Mouse (Mus musculus): ENCODE measurements around the gene Myo1b. TPM values are rescaled to one million over a fixed set of nuclear protein-coding genes. Genes with fewer than 3 reads are reported as not detected.

Gene Myo1b
- polyA plus RNA-seq, 1 experiment from 2014 or later, result 38.3 TPM

GRCm38 (mm10) chr1:51743756-51744425 is 172.0 kb downstream of the Myo1b start:
- H3K27ac ChIP-seq (replicated peaks), result no peak overlapping the region
- H3K4me3 ChIP-seq (ENCODE audit: low read depth, low read length), result no peak overlapping the region
- no peaks in the 10 kb centered on the region for H3K36me3 ChIP-seq (ENCODE audit: control insufficient read depth, insufficient read depth, low read length)
- H3K9me3 ChIP-seq (ENCODE audit: control insufficient read depth, low read length), result no peaks in the 10 kb centered on the region
- no peaks in the 10 kb centered on the region for H3K27me3 ChIP-seq (ENCODE audit: control insufficient read depth, insufficient read depth, low read length)
- H3K9ac ChIP-seq (ENCODE audit: low read length), result no peak overlapping the region
- no peaks in the 10 kb centered on the region for H3K4me1 ChIP-seq (replicated peaks; ENCODE audit: control insufficient read depth, insufficient read depth)
- ATAC-seq (ENCODE audit: low FRiP score, low TSS enrichment), result no peak
- no peak for DNase-seq (ENCODE audit: low spot score)
- TF ChIP-seq CTCF (IDR thresholded peaks at IDR 0.05; ENCODE audit: low read depth) (no peak), EP300 (optimal IDR thresholded peaks at IDR 0.05) (no peak)
- no peak overlapping the region for H3K4me2 ChIP-seq (replicated peaks; ENCODE audit: low read depth)
- 95% methylated on average over 3 of the region's 3 CpGs for WGBS

- no peaks in the 10 kb centered on the region for H3K4me1 ChIP-seq (replicated peaks; ENCODE audit: control insufficient read depth, insufficient read depth)
- no peak overlapping the region for H3K4me3 ChIP-seq (ENCODE audit: low read depth, low read length)
- no peak for ATAC-seq (ENCODE audit: low FRiP score, low TSS enrichment)
- 100% methylated on average over 1 of the region's 1 CpGs for WGBS
- no peaks in the 10 kb centered on the region for H3K27me3 ChIP-seq (ENCODE audit: control insufficient read depth, insufficient read depth, low read length)
- no peak overlapping the region for H3K4me2 ChIP-seq (replicated peaks; ENCODE audit: low read depth)
- TF ChIP-seq CTCF (IDR thresholded peaks at IDR 0.05; ENCODE audit: low read depth) (no peak), EP300 (optimal IDR thresholded peaks at IDR 0.05) (no peak)
- H3K9ac ChIP-seq (ENCODE audit: low read length), result no peak overlapping the region
- no peak overlapping the region for H3K27ac ChIP-seq (replicated peaks)
- no peak for DNase-seq (ENCODE audit: low spot score)
- H3K9me3 ChIP-seq (ENCODE audit: control insufficient read depth, low read length), result no peaks in the 10 kb centered on the region
- H3K36me3 ChIP-seq (ENCODE audit: control insufficient read depth, insufficient read depth, low read length), result no peaks in the 10 kb centered on the region
Measured at GRCm38 (mm10) chr1:51742586-51742985, 173.3 kb downstream of the Myo1b start.

GRCm38 (mm10) chr1:51740626-51741231 is 175.1 kb downstream of the Myo1b start:
- 81% methylated on average over 10 of the region's 10 CpGs for WGBS
- Histone ChIP-seq H3K4me1 (replicated peaks; ENCODE audit: control insufficient read depth, insufficient read depth) (no peaks in the 10 kb centered on the region), H3K4me2 (replicated peaks; ENCODE audit: low read depth) (no peak overlapping the region), H3K27ac (replicated peaks) (no peak overlapping the region), H3K9me3 (ENCODE audit: control insufficient read depth, low read length) (no peaks in the 10 kb centered on the region), H3K9ac (ENCODE audit: low read length) (no peak overlapping the region), H3K27me3 (ENCODE audit: control insufficient read depth, insufficient read depth, low read length) (no peaks in the 10 kb centered on the region), H3K4me3 (ENCODE audit: low read depth, low read length) (no peak overlapping the region), H3K36me3 (ENCODE audit: control insufficient read depth, insufficient read depth, low read length) (no peaks in the 10 kb centered on the region)
- TF ChIP-seq CTCF (IDR thresholded peaks at IDR 0.05; ENCODE audit: low read depth), result no peak
- no peak for TF ChIP-seq EP300 (optimal IDR thresholded peaks at IDR 0.05)
- ATAC-seq (ENCODE audit: low FRiP score, low TSS enrichment), result no peak
- DNase-seq (ENCODE audit: low spot score), result no peak

GRCm38 (mm10) chr1:51739252-51739852 is 176.5 kb downstream of the Myo1b start:
- H3K9me3 ChIP-seq (ENCODE audit: control insufficient read depth, low read length), result no peaks in the 10 kb centered on the region
- no peaks in the 10 kb centered on the region for H3K27me3 ChIP-seq (ENCODE audit: control insufficient read depth, insufficient read depth, low read length)
- H3K27ac ChIP-seq (replicated peaks), result no peak overlapping the region
- no peaks in the 10 kb centered on the region for H3K36me3 ChIP-seq (ENCODE audit: control insufficient read depth, insufficient read depth, low read length)
- 54% methylated on average over 5 of the region's 5 CpGs for WGBS
- H3K4me3 ChIP-seq (ENCODE audit: low read depth, low read length), result no peak overlapping the region
- TF ChIP-seq EP300 (optimal IDR thresholded peaks at IDR 0.05), result no peak
- no peak for TF ChIP-seq CTCF (IDR thresholded peaks at IDR 0.05; ENCODE audit: low read depth)
- no peak overlapping the region for H3K9ac ChIP-seq (ENCODE audit: low read length)
- H3K4me1 ChIP-seq (replicated peaks; ENCODE audit: control insufficient read depth, insufficient read depth), result no peaks in the 10 kb centered on the region
- no peak overlapping the region for H3K4me2 ChIP-seq (replicated peaks; ENCODE audit: low read depth)
- DNase-seq (ENCODE audit: low spot score) (no peak), ATAC-seq (ENCODE audit: low FRiP score, low TSS enrichment) (no peak)

- DNase-seq (ENCODE audit: low spot score), result no peak
- H3K36me3 ChIP-seq (ENCODE audit: control insufficient read depth, insufficient read depth, low read length), result no peaks in the 10 kb centered on the region
- H3K9me3 ChIP-seq (ENCODE audit: control insufficient read depth, low read length), result no peaks in the 10 kb centered on the region
- TF ChIP-seq EP300 (optimal IDR thresholded peaks at IDR 0.05), result no peak
- no peak for TF ChIP-seq CTCF (IDR thresholded peaks at IDR 0.05; ENCODE audit: low read depth)
- no peaks in the 10 kb centered on the region for H3K4me1 ChIP-seq (replicated peaks; ENCODE audit: control insufficient read depth, insufficient read depth)
- no peak overlapping the region for H3K9ac ChIP-seq (ENCODE audit: low read length)
- H3K4me2 ChIP-seq (replicated peaks; ENCODE audit: low read depth), result no peak overlapping the region
- 66% methylated on average over 2 of the region's 2 CpGs for WGBS
- H3K27ac ChIP-seq (replicated peaks), result no peak overlapping the region
- H3K4me3 ChIP-seq (ENCODE audit: low read depth, low read length), result no peak overlapping the region
- H3K27me3 ChIP-seq (ENCODE audit: control insufficient read depth, insufficient read depth, low read length), result no peaks in the 10 kb centered on the region
- no peak for ATAC-seq (ENCODE audit: low FRiP score, low TSS enrichment)
Measured at GRCm38 (mm10) chr1:51736822-51737221, 179.0 kb downstream of the Myo1b start.

- TF ChIP-seq CTCF (IDR thresholded peaks at IDR 0.05; ENCODE audit: low read depth), result no peak
- no peak for TF ChIP-seq EP300 (optimal IDR thresholded peaks at IDR 0.05)
- DNase-seq (ENCODE audit: low spot score), result no peak
- no peak overlapping the region for H3K4me3 ChIP-seq (ENCODE audit: low read depth, low read length)
- H3K36me3 ChIP-seq (ENCODE audit: control insufficient read depth, insufficient read depth, low read length), result no peaks in the 10 kb centered on the region
- H3K9me3 ChIP-seq (ENCODE audit: control insufficient read depth, low read length), result no peaks in the 10 kb centered on the region
- no peak overlapping the region for H3K27ac ChIP-seq (replicated peaks)
- no peak for ATAC-seq (ENCODE audit: low FRiP score, low TSS enrichment)
- H3K4me2 ChIP-seq (replicated peaks; ENCODE audit: low read depth), result no peak overlapping the region
- 84% methylated on average over 6 of the region's 6 CpGs for WGBS
- H3K27me3 ChIP-seq (ENCODE audit: control insufficient read depth, insufficient read depth, low read length), result no peaks in the 10 kb centered on the region
- H3K4me1 ChIP-seq (replicated peaks; ENCODE audit: control insufficient read depth, insufficient read depth), result no peaks in the 10 kb centered on the region
- H3K9ac ChIP-seq (ENCODE audit: low read length), result no peak overlapping the region
Measured at GRCm38 (mm10) chr1:51734721-51735120, 181.2 kb downstream of the Myo1b start.
